Mouse (Mus musculus) spleen, adult 2 months (tissue): ENCODE data around the gene Mrpl33. TPM values are rescaled to one million over a fixed set of nuclear protein-coding genes. Genes with fewer than 3 reads are reported as not detected.
A peak's percentile ranks its signal among the peaks of the same experiment; 100 is the strongest.

Experiments used
- DNase-seq, 2 experiments: peaks; one replicate each; pipeline versions ENCODE4 v3.0.0 to v3.0.0-alpha.2; 2012 to 2021; ENCODE audit warnings: low spot score in 2 of 2, low read depth in 1 of 2
- H3K27ac ChIP-seq: fragments of 200-500 bp; 2 replicates; pipeline ENCODE4 v1.5.1; 2012; ENCODE audit warnings: low read length, inconsistent platforms; ENCODE audit not compliant: insufficient read depth
- H3K27me3 ChIP-seq: fragments of 200-500 bp; 2 replicates; pipeline ENCODE4 v1.6.1; 2012; ENCODE audit warnings: mild to moderate bottlenecking, moderate library complexity, low read length, inconsistent platforms; ENCODE audit not compliant: control insufficient read depth, insufficient read depth
- H3K36me3 ChIP-seq: fragments of 200-500 bp; 2 replicates; pipeline ENCODE4 v1.6.1; 2012; ENCODE audit warnings: mild to moderate bottlenecking, low read length, inconsistent platforms; ENCODE audit not compliant: control insufficient read depth, insufficient read depth
- H3K4me1 ChIP-seq: fragments of 200-500 bp; 2 replicates; pipeline ENCODE4 v1.6.1; 2011; ENCODE audit warnings: inconsistent platforms; ENCODE audit not compliant: control insufficient read depth, insufficient read depth, insufficient read length
- H3K4me3 ChIP-seq: fragments of 200-500 bp; 2 replicates; pipeline ENCODE4 v1.5.1; 2011; ENCODE audit warnings: mild to moderate bottlenecking, inconsistent platforms; ENCODE audit not compliant: insufficient read depth, insufficient read length; ENCODE audit errors: extremely low read depth
- CTCF ChIP-seq: fragments of 200-500 bp; IDR thresholded peaks from 2 replicates; pipeline ENCODE4 v1.5.1; 2011; ENCODE audit warnings: mild to moderate bottlenecking, inconsistent platforms; ENCODE audit not compliant: insufficient read depth, insufficient read length, insufficient replicate concordance; ENCODE audit errors: extremely low read depth
- POLR2A ChIP-seq: fragments of 200-500 bp; IDR thresholded peaks from 2 replicates; pipeline ENCODE4 v1.6.1; 2011; ENCODE audit warnings: low read depth, low read length, inconsistent platforms
- WGBS: fragments of 180-500 bp; shearing (Covaris S2); methylation state at CpG from one replicate; pipeline ENCODE4 v1.1.7; 2018; 5-methylcytosine and 5-hydroxymethylcytosine counted together
- polyA plus RNA-seq: library from polyadenylated mRNA; depleted of rRNA; stranded (reverse); fragments of >200 nt; gene quantifications from 2 replicates; pipeline ENCODE4 v1.2.3, GENCODE M21; 2012

Gene Mrpl33
- polyA plus RNA-seq, 1 experiment = 9.9 TPM

GRCm38 (mm10) chr5:31603766-31604165 lies 7.0 kb downstream of the Mrpl33 start:
- WGBS = 94% methylated on average over 6 of the region's 6 CpGs
- no peak for TF ChIP-seq CTCF
- TF ChIP-seq POLR2A = no peak
- no peaks in the 10 kb centered on the region for H3K36me3 ChIP-seq
- H3K27me3 ChIP-seq = no peaks in the 10 kb centered on the region
- no peak overlapping the region for H3K4me3 ChIP-seq
- no peak overlapping the region for H3K27ac ChIP-seq
- no peak for DNase-seq
- H3K4me1 ChIP-seq = no peaks in the 10 kb centered on the region

DNA sequence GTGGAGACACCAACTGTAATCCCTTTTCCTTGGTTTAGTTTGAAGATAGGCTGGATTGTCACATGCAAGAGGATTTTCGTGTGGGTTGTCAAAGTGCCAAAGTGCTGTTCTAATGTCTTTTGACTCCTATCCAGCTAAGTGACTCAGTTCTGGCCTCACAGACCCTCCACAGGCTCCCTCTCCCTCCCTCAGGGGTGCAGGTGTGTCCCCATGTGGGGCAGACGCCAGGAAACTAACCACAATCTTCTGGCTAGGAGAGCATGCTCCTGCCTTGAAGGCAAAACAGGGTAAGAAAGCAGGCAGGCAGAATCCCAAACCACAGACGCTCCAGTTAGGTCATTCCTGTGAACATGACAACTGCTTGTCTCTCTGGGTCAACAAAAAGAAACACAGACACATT lies 9.4 kb downstream of the Mrpl33 start:
- no peaks in the 10 kb centered on the region for H3K27me3 ChIP-seq
- no peaks in the 10 kb centered on the region for H3K36me3 ChIP-seq
- DNase-seq = no peak
- H3K4me3 ChIP-seq = no peak overlapping the region
- TF ChIP-seq POLR2A (no peak), CTCF (no peak)
- no peaks in the 10 kb centered on the region for H3K4me1 ChIP-seq
- 28% methylated on average over 3 of the region's 3 CpGs for WGBS
- no peak overlapping the region for H3K27ac ChIP-seq

DNA sequence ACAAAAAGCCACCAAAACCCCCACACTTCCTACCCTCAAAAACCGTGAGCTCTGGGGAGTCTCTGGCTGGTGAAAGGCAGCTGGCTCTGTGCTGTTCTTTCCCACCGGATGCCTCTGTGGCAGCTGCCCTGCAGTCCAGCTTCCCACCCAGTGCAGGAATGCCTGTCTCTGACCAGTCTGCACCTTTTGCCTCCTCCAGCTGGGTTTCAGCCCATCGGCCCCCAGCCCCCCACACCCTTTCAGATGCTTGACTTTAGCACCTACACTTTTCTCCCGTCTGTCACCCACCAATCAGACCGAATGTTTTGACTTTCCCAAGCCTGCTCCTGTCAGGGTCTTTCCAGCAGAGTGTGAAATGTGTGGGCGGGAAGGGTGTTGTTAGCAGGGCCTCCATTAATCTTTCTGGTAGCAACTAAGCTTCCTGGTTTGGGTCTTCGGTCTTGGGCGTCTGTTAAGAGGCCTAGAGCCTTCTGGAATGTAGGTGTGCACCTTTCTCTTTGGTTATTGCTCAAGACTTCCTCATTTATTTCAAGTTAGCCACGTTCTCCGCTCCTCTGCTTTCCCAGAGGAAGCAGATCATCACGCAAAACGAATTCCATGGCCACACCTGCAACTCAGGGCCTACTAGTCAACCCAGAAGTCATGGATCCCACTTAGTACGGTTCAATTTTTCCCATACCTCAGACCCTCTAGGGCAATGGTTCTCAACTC lies 13.8 kb downstream of the Mrpl33 start:
- TF ChIP-seq POLR2A (no peak), CTCF (no peak)
- Histone ChIP-seq H3K4me3 (no peak overlapping the region), H3K36me3 (no peaks in the 10 kb centered on the region)

GRCm38 (mm10) chr5:31611186-31611585 lies 14.5 kb downstream of the Mrpl33 start:
- Histone ChIP-seq H3K27ac (no peak overlapping the region), H3K36me3 (no peaks in the 10 kb centered on the region)
- 77% methylated on average over 1 of the region's 1 CpGs for WGBS

More for the DNA sequence above, 13.8 kb downstream of the Mrpl33 start:
- Histone ChIP-seq H3K27me3 (no peaks in the 10 kb centered on the region), H3K4me1 (peaks cover 4% of the 10 kb centered on the region; the same call in 1 of the 2 replicates), H3K27ac (no peak overlapping the region)
- DNase-seq = no peak
- WGBS = 85% methylated on average over 13 of the region's 13 CpGs

DNA sequence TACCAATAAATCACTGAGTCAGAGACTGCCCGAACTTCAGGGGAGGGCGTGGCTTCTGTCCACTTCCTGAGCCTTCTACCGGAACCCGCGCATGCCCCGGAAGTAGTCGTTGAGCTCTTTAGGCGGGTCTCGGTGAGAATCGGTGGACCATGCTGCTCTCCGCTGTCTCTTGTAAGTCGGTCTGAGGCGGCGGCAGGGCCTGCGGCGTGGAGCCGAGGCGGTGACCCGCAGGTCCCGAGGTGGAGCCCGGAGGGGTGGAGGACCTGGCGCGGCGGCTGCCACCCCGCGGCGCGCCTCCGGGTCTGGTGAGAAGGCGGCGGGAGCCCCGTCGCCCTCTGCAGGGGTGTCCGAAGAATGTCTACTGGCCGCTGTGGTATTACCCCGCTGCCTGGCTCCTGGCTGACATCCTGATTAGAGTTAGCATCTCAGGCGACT lies 17.1 kb downstream of the Mrpl33 start:
- peak overlapping the region; percentile 89 for H3K27ac ChIP-seq
- peaks cover 4% of the 10 kb centered on the region; the same call in 1 of the 2 replicates for H3K4me1 ChIP-seq
- under 1% methylated on average over 37 of the region's 37 CpGs for WGBS
- peak; percentile 71 to 85 for DNase-seq
- no peaks in the 10 kb centered on the region for H3K27me3 ChIP-seq
- H3K36me3 ChIP-seq = peaks cover 10% of the 10 kb centered on the region
- H3K4me3 ChIP-seq = peak overlapping the region; percentile 67
- TF ChIP-seq POLR2A = no peak; the same call in 1 of the 2 replicates
- peak; percentile 27; the same call in 1 of the 2 replicates for TF ChIP-seq CTCF

More at GRCm38 (mm10) chr5:31611186-31611585, 14.5 kb downstream of the Mrpl33 start:
- TF ChIP-seq CTCF (no peak), POLR2A (no peak)
- Histone ChIP-seq H3K4me1 (peaks cover 4% of the 10 kb centered on the region; the same call in 1 of the 2 replicates), H3K4me3 (no peak overlapping the region), H3K27me3 (no peaks in the 10 kb centered on the region)
- DNase-seq = no peak

DNA sequence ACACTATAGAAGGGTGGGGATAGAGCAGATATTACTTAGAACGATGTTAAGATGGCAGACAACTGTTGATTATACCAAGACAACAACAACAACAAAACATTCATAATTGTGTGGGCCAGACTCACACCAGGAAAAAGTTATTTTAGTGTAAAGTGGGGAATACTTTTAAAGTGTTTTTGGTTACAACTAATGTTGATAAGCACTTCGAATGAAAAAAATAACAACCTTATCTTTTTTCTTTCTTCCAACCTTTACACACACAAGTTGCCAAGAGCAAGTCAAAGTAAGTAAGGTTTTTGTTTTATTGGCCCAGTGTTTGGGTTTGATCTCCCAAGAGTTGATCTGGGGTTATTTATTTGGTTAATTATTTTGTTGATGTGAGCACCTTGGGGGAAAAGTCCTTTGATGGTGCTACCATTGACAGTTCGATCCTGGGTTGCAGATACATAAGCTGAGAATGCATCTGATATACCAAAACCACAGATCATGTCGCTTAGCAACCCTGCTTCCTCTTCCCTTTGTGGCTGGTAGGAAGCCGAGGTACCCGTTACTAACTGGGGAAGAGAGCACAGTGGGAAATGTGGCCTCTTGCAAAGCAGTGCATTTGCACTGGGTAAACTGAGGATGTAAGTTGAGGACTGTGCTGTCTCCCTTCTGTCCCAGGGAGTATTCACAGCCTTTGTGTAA lies 17.7 kb downstream of the Mrpl33 start:
- H3K27ac ChIP-seq = peak overlapping the region; percentile 89
- H3K4me3 ChIP-seq = peak overlapping the region; percentile 67
- peaks cover 11% of the 10 kb centered on the region for H3K36me3 ChIP-seq
- peak in 1 of 2 experiments; percentile 17 for DNase-seq
- H3K4me1 ChIP-seq = peaks cover 4% of the 10 kb centered on the region; the same call in 1 of the 2 replicates
- TF ChIP-seq POLR2A = no peak
- no peak for TF ChIP-seq CTCF
- no peaks in the 10 kb centered on the region for H3K27me3 ChIP-seq
- 4% methylated on average over 6 of the region's 6 CpGs for WGBS
